Mouse (Mus musculus) neutrophil, adult 65 days (primary cell): ENCODE results near the gene Trim45. TPM values are rescaled to one million over a fixed set of nuclear protein-coding genes. Genes with fewer than 3 reads are reported as not detected.

ENCODE experiments used
- total RNA-seq: library from RNA; stranded (reverse); gene quantifications from 2 replicates; pipeline ENCODE4 v1.2.4, GENCODE M21; 2023

The Trim45 gene
- total RNA-seq = 1.1 and 1.3 TPM in 2 replicates

GRCm38 (mm10) chr3:100921825-100922505 lies at the start of gene Trim45:
Trim45 (plus strand) TSS chr3:100922202.

GRCm38 (mm10) chr3:100969176-100969917 lies 47.3 kb downstream of the Trim45 start, which contains the start of gene Ttf2:
Ttf2 (minus strand) TSS chr3:100969663.

Other genes starting within 250 kb of the Trim45 start
- 47.0 and 63.5 TPM in 2 replicates for gene Man1a2, start 236.7 kb upstream of the Trim45 start, total RNA-seq
- gene Vtcn1, start 96.7 kb upstream of the Trim45 start, total RNA-seq = not detected in 2 replicates
- gene Ttf2, start 47.5 kb downstream of the Trim45 start, total RNA-seq = 10.6 and 12.3 TPM in 2 replicates
- 66.4 and 71.0 TPM in 2 replicates for gene Cd101, start 107.4 kb downstream of the Trim45 start, total RNA-seq
- gene Ptgfrn, start 188.1 kb downstream of the Trim45 start, total RNA-seq = 1.8 and 2.7 TPM in 2 replicates